Mouse (Mus musculus) kidney, adult 2 months (tissue): ENCODE data around the gene Relt. TPM values are rescaled to one million over a fixed set of nuclear protein-coding genes. Genes with fewer than 3 reads are reported as not detected.

Experiments
- DNase-seq: peaks from one replicate; pipeline ENCODE4 v3.0.0; 2021
- H3K27ac ChIP-seq: fragments of 200-500 bp; 2 replicates; pipeline ENCODE4 v1.5.1; 2012; ENCODE audit warnings: low read depth, low read length, control low read depth, inconsistent platforms; ENCODE audit not compliant: insufficient read depth
- H3K27me3 ChIP-seq: fragments of 200-500 bp; replicated peaks from 2 replicates; pipeline ENCODE4 v1.6.1; 2012; ENCODE audit warnings: mild to moderate bottlenecking, moderate library complexity, low read length, inconsistent platforms; ENCODE audit not compliant: control insufficient read depth, insufficient read depth
- H3K36me3 ChIP-seq: fragments of 200-500 bp; 2 replicates; pipeline ENCODE4 v1.6.1; 2012; ENCODE audit warnings: mild to moderate bottlenecking, moderate library complexity, low read length, inconsistent platforms; ENCODE audit not compliant: control insufficient read depth, insufficient read depth
- H3K4me1 ChIP-seq: fragments of 200-500 bp; 2 replicates; pipeline ENCODE4 v1.6.1; 2011; ENCODE audit warnings: low read length; ENCODE audit not compliant: control insufficient read depth, insufficient read depth
- H3K4me3 ChIP-seq: fragments of 200-500 bp; 2 replicates; pipeline ENCODE4 v1.5.1; 2011; ENCODE audit warnings: mild to moderate bottlenecking, low read depth, low read length, control low read depth; ENCODE audit not compliant: insufficient read depth
- CTCF ChIP-seq: fragments of 200-500 bp; conservative IDR thresholded peaks from 2 replicates; pipeline ENCODE4 v1.5.1; 2011; ENCODE audit warnings: low read depth, mild to moderate bottlenecking, control low read depth, low read length, moderate library complexity, mixed read lengths; ENCODE audit not compliant: insufficient read depth, insufficient read length
- POLR2A ChIP-seq: fragments of 200-500 bp; IDR thresholded peaks from one replicate; pipeline ENCODE4 v1.6.1; 2011; ENCODE audit warnings: low read depth, low read length, control low read depth
- WGBS: fragments of 180-500 bp; shearing (Covaris S2); methylation state at CpG from one replicate; pipeline ENCODE4 v1.1.7; 2018; 5-methylcytosine and 5-hydroxymethylcytosine counted together
- polyA plus RNA-seq: library from polyadenylated mRNA; depleted of rRNA; stranded (reverse); fragments of >200 nt; gene quantifications from 2 replicates; pipeline ENCODE4 v1.2.3, GENCODE M21; 2012

Gene Relt
- polyA plus RNA-seq, 1 experiment, result 3.8 TPM

- no peak overlapping the region for H3K27ac ChIP-seq
- DNase-seq, result no peak
- H3K36me3 ChIP-seq, result no peaks in the 10 kb centered on the region
- 75% methylated on average over 10 of the region's 10 CpGs for WGBS
- peaks cover 16% of the 10 kb centered on the region; the same call in 1 of the 2 replicates for H3K4me1 ChIP-seq
- no peaks in the 10 kb centered on the region for H3K27me3 ChIP-seq
- TF ChIP-seq POLR2A, result no peak
- no peak for TF ChIP-seq CTCF
- H3K4me3 ChIP-seq, result no peak overlapping the region
These were observed 43.0 kb upstream of the Relt start for GRCm38 (mm10) chr7:100906029-100906789.

- H3K27me3 ChIP-seq, result no peaks in the 10 kb centered on the region
- TF ChIP-seq CTCF (no peak), POLR2A (no peak)
- no peak overlapping the region for H3K4me3 ChIP-seq
- DNase-seq, result no peak
- H3K27ac ChIP-seq, result no peak overlapping the region
- peaks cover 11% of the 10 kb centered on the region; the same call in 1 of the 2 replicates for H3K4me1 ChIP-seq
- H3K36me3 ChIP-seq, result no peaks in the 10 kb centered on the region
- WGBS, result 80% methylated on average over 7 of the region's 7 CpGs
These were observed 41.8 kb upstream of the Relt start for GRCm38 (mm10) chr7:100905037-100905436.

- Histone ChIP-seq H3K27me3 (no peaks in the 10 kb centered on the region), H3K27ac (no peak overlapping the region), H3K4me3 (no peak overlapping the region), H3K36me3 (no peaks in the 10 kb centered on the region), H3K4me1 (peaks cover 8% of the 10 kb centered on the region; the same call in 1 of the 2 replicates)
- TF ChIP-seq POLR2A (no peak), CTCF (no peak)
- no peak for DNase-seq
- WGBS, result 78% methylated on average over 5 of the region's 5 CpGs
These were observed 41.4 kb upstream of the Relt start for GRCm38 (mm10) chr7:100904612-100905011.

GRCm38 (mm10) chr7:100902451-100903137 lies 39.3 kb upstream of the Relt start:
- no peak for TF ChIP-seq POLR2A
- peak; percentile 69 for TF ChIP-seq CTCF
- no peaks in the 10 kb centered on the region for H3K36me3 ChIP-seq

GRCm38 (mm10) chr7:100897828-100898227 lies 34.6 kb upstream of the Relt start:
- Histone ChIP-seq H3K4me3 (no peak overlapping the region), H3K27me3 (no peaks in the 10 kb centered on the region), H3K36me3 (no peaks in the 10 kb centered on the region), H3K4me1 (no peaks in the 10 kb centered on the region; the same call in 1 of the 2 replicates), H3K27ac (no peak overlapping the region)
- DNase-seq, result no peak
- TF ChIP-seq CTCF, result no peak
- no peak for TF ChIP-seq POLR2A
- WGBS, result 64% methylated on average over 5 of the region's 5 CpGs

More at GRCm38 (mm10) chr7:100902451-100903137, 39.3 kb upstream of the Relt start:
- H3K4me1 ChIP-seq, result no peaks in the 10 kb centered on the region
- no peaks in the 10 kb centered on the region for H3K27me3 ChIP-seq
- no peak overlapping the region for H3K4me3 ChIP-seq
- DNase-seq, result no peak
- no peak overlapping the region for H3K27ac ChIP-seq
- 76% methylated on average over 9 of the region's 9 CpGs for WGBS

- no peak overlapping the region for H3K27ac ChIP-seq
- no peaks in the 10 kb centered on the region; the same call in 1 of the 2 replicates for H3K4me1 ChIP-seq
- DNase-seq, result no peak
- H3K27me3 ChIP-seq, result no peaks in the 10 kb centered on the region
- 15% methylated on average over 12 of the region's 12 CpGs for WGBS
- TF ChIP-seq POLR2A, result no peak
- no peak for TF ChIP-seq CTCF
- no peaks in the 10 kb centered on the region for H3K36me3 ChIP-seq
- peak overlapping the region; percentile 48 for H3K4me3 ChIP-seq
These were observed 31.6 kb upstream of the Relt start for GRCm38 (mm10) chr7:100894833-100895226.

- no peaks in the 10 kb centered on the region for H3K27me3 ChIP-seq
- H3K27ac ChIP-seq, result no peak overlapping the region
- H3K4me3 ChIP-seq, result peak overlapping the region; percentile 48
- H3K4me1 ChIP-seq, result no peaks in the 10 kb centered on the region; the same call in 1 of the 2 replicates
- WGBS, result 15% methylated on average over 53 of the region's 53 CpGs
- no peak for DNase-seq
- TF ChIP-seq POLR2A (no peak), CTCF (no peak)
- H3K36me3 ChIP-seq, result no peaks in the 10 kb centered on the region
These were observed 31.0 kb upstream of the Relt start for GRCm38 (mm10) chr7:100894057-100894832.
